Mouse (Mus musculus): Measurements from ENCODE around the gene Fryl. TPM values are rescaled to one million over a fixed set of nuclear protein-coding genes. Genes with fewer than 3 reads are reported as not detected.

Gene Fryl
- polyA plus RNA-seq, 1 experiment, result 27.6 TPM

GRCm38 (mm10) chr5:73175377-73176147 is 80.9 kb downstream of the Fryl start:
- Histone ChIP-seq H3K4me1 (peaks cover 41% of the 10 kb centered on the region), H3K36me3 (replicated peaks; ENCODE audit: low read length) (peaks cover 31% of the 10 kb centered on the region), H3K4me3 (replicated peaks) (peak overlapping the region; percentile 51), H3K9me3 (peaks cover 6% of the 10 kb centered on the region), H3K27me3 (replicated peaks) (no peaks in the 10 kb centered on the region)
- no peak for TF ChIP-seq GATA1 (IDR thresholded peaks at IDR 0.05; ENCODE audit: borderline replicate concordance, low read length)
- no peak for TF ChIP-seq FLI1 (IDR thresholded peaks at IDR 0.05; ENCODE audit: low read length)

- Histone ChIP-seq H3K27me3 (replicated peaks) (no peaks in the 10 kb centered on the region), H3K4me3 (replicated peaks) (no peak overlapping the region), H3K36me3 (replicated peaks; ENCODE audit: low read length) (peaks cover 22% of the 10 kb centered on the region), H3K9me3 (peaks cover 6% of the 10 kb centered on the region), H3K4me1 (peaks cover 55% of the 10 kb centered on the region)
- no peak for TF ChIP-seq GATA1 (IDR thresholded peaks at IDR 0.05; ENCODE audit: borderline replicate concordance, low read length)
These were observed 84.4 kb downstream of the Fryl start for GRCm38 (mm10) chr5:73171876-73172480.

- peaks cover 57% of the 10 kb centered on the region for H3K4me1 ChIP-seq
These were observed 85.2 kb downstream of the Fryl start for GRCm38 (mm10) chr5:73171203-73171602.

DNA sequence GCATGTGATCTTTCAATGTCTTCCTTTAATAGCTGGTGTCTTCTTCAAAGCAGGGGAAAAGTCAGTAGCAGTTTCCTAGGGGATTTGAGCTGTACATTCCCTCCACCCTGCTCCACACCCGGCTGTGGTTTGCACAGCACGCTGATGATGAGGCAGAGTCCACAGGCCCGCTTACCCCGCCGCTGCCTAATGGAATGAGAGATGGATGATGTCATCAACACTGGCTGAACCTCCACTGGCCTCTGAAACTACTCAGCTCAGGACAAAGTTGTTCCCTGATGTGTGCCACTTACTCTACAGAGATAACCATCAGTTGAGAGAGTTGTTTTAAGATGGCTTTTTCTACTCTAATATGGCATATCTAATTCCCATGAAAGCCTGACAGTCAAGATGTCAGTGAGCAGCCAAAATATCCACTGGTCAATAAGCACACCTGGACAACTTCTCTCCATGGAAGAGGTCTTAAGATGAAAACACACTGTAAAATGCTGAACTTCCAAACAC is 87.6 kb downstream of the Fryl start:
- H3K4me3 ChIP-seq (replicated peaks), result no peak overlapping the region
- no peaks in the 10 kb centered on the region for H3K9me3 ChIP-seq
- TF ChIP-seq FLI1 (IDR thresholded peaks at IDR 0.05; ENCODE audit: low read length) (no peak), GATA1 (IDR thresholded peaks at IDR 0.05; ENCODE audit: borderline replicate concordance, low read length) (no peak)
- peaks cover 17% of the 10 kb centered on the region for H3K36me3 ChIP-seq (replicated peaks; ENCODE audit: low read length)
- peaks cover 56% of the 10 kb centered on the region for H3K4me1 ChIP-seq
- H3K27me3 ChIP-seq (replicated peaks), result no peaks in the 10 kb centered on the region

More at GRCm38 (mm10) chr5:73171203-73171602, 85.2 kb downstream of the Fryl start:
- H3K36me3 ChIP-seq (replicated peaks; ENCODE audit: low read length), result peaks cover 22% of the 10 kb centered on the region
- TF ChIP-seq FLI1 (IDR thresholded peaks at IDR 0.05; ENCODE audit: low read length), result no peak
- TF ChIP-seq GATA1 (IDR thresholded peaks at IDR 0.05; ENCODE audit: borderline replicate concordance, low read length), result no peak
- H3K27me3 ChIP-seq (replicated peaks), result no peaks in the 10 kb centered on the region
- no peak overlapping the region for H3K4me3 ChIP-seq (replicated peaks)
- H3K9me3 ChIP-seq, result peaks cover 6% of the 10 kb centered on the region

- H3K27me3 ChIP-seq (replicated peaks), result no peaks in the 10 kb centered on the region
- peaks cover 17% of the 10 kb centered on the region for H3K36me3 ChIP-seq (replicated peaks; ENCODE audit: low read length)
- peaks cover 53% of the 10 kb centered on the region for H3K4me1 ChIP-seq
- TF ChIP-seq FLI1 (IDR thresholded peaks at IDR 0.05; ENCODE audit: low read length) (no peak), GATA1 (IDR thresholded peaks at IDR 0.05; ENCODE audit: borderline replicate concordance, low read length) (no peak)
- H3K9me3 ChIP-seq, result no peaks in the 10 kb centered on the region
- H3K4me3 ChIP-seq (replicated peaks), result no peak overlapping the region
These were observed 88.2 kb downstream of the Fryl start for GRCm38 (mm10) chr5:73167976-73168768.

DNA sequence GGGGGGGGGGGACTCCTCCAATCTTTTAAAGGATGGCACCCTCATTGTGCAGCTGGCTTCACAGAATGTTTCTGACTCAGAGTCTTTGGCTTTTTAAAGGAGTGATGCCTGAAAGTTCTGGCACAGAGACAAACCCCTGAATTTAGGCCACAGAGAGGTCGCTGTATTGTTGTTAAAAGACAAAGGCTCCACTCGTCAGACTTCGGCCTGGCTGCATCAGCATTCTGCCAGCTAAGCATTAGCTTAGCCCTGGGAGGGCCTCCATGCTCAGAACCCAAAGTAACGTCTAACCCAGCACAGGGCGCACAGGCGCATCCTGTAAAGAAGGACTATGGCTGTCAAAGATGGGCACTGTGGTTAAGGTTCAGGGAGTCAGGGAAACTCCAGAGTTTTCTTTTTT is 92.4 kb downstream of the Fryl start:
- peaks cover 33% of the 10 kb centered on the region for H3K4me1 ChIP-seq
- TF ChIP-seq FLI1 (IDR thresholded peaks at IDR 0.05; ENCODE audit: low read length) (no peak), GATA1 (IDR thresholded peaks at IDR 0.05; ENCODE audit: borderline replicate concordance, low read length) (no peak)
- no peak overlapping the region for H3K4me3 ChIP-seq (replicated peaks)
- no peaks in the 10 kb centered on the region for H3K9me3 ChIP-seq
- H3K27me3 ChIP-seq (replicated peaks), result no peaks in the 10 kb centered on the region
- H3K36me3 ChIP-seq (replicated peaks; ENCODE audit: low read length), result peaks cover 22% of the 10 kb centered on the region

GRCm38 (mm10) chr5:73162492-73162891 is 93.9 kb downstream of the Fryl start:
- no peak for TF ChIP-seq GATA1 (IDR thresholded peaks at IDR 0.05; ENCODE audit: borderline replicate concordance, low read length)
- Histone ChIP-seq H3K36me3 (replicated peaks; ENCODE audit: low read length) (peaks cover 13% of the 10 kb centered on the region), H3K4me1 (peaks cover 34% of the 10 kb centered on the region), H3K9me3 (no peaks in the 10 kb centered on the region), H3K4me3 (replicated peaks) (no peak overlapping the region), H3K27me3 (replicated peaks) (no peaks in the 10 kb centered on the region)

GRCm38 (mm10) chr5:73160440-73160839 is 96.0 kb downstream of the Fryl start:
- H3K27me3 ChIP-seq (replicated peaks), result no peaks in the 10 kb centered on the region
- H3K36me3 ChIP-seq (replicated peaks; ENCODE audit: low read length), result peaks cover 9% of the 10 kb centered on the region
- TF ChIP-seq FLI1 (IDR thresholded peaks at IDR 0.05; ENCODE audit: low read length) (no peak), GATA1 (IDR thresholded peaks at IDR 0.05; ENCODE audit: borderline replicate concordance, low read length) (no peak)
- peaks cover 40% of the 10 kb centered on the region for H3K4me1 ChIP-seq
- H3K9me3 ChIP-seq, result no peaks in the 10 kb centered on the region
- H3K4me3 ChIP-seq (replicated peaks), result no peak overlapping the region

- peaks cover 9% of the 10 kb centered on the region for H3K36me3 ChIP-seq (replicated peaks; ENCODE audit: low read length)
- no peaks in the 10 kb centered on the region for H3K9me3 ChIP-seq
- no peak for TF ChIP-seq FLI1 (IDR thresholded peaks at IDR 0.05; ENCODE audit: low read length)
- TF ChIP-seq GATA1 (IDR thresholded peaks at IDR 0.05; ENCODE audit: borderline replicate concordance, low read length), result no peak
- H3K27me3 ChIP-seq (replicated peaks), result no peaks in the 10 kb centered on the region
- H3K4me1 ChIP-seq, result peaks cover 34% of the 10 kb centered on the region
- H3K4me3 ChIP-seq (replicated peaks), result no peak overlapping the region
These were observed 98.9 kb downstream of the Fryl start for GRCm38 (mm10) chr5:73157502-73157901.
